Mouse (Mus musculus) stomach, embryonic 15.5 days (tissue): ENCODE results near the gene Txk. TPM values are rescaled to one million over a fixed set of nuclear protein-coding genes. Genes with fewer than 3 reads are reported as not detected.

Source experiments
- ATAC-seq: fragments of 200-750 bp; cut with Nextera tagmentation; 2 replicates; pipeline ENCODE4 v1.8.0; 2017; ENCODE audit warnings: low read depth, moderate number of reproducible peaks, moderate TSS enrichment; ENCODE audit not compliant: insufficient read depth, low FRiP score
- H3K27ac ChIP-seq: fragments of 300-500 bp; sonication (generic); 2 replicates; pipeline ENCODE4 v1.5.1; 2015; ENCODE audit warnings: mild to moderate bottlenecking, inconsistent platforms
- H3K27me3 ChIP-seq: fragments of 300-500 bp; sonication (generic); replicated peaks from 2 replicates; pipeline ENCODE4 v1.6.1; 2015; ENCODE audit warnings: inconsistent platforms
- H3K36me3 ChIP-seq: fragments of 300-500 bp; sonication (generic); 2 replicates; pipeline ENCODE4 v1.6.1; 2015; ENCODE audit warnings: inconsistent platforms
- H3K4me1 ChIP-seq: fragments of 300-500 bp; sonication (generic); 2 replicates; pipeline ENCODE4 v1.6.1; 2015; ENCODE audit warnings: inconsistent platforms
- H3K4me2 ChIP-seq: fragments of 300-500 bp; sonication (generic); 2 replicates; pipeline ENCODE4 v1.6.1; 2015; ENCODE audit warnings: mild to moderate bottlenecking, inconsistent platforms
- H3K4me3 ChIP-seq: fragments of 300-500 bp; sonication (generic); replicated peaks from 2 replicates; pipeline ENCODE4 v1.5.1; 2015; ENCODE audit warnings: inconsistent platforms
- H3K9ac ChIP-seq: fragments of 300-500 bp; sonication (generic); 2 replicates; pipeline ENCODE4 v1.6.1; 2015; ENCODE audit warnings: inconsistent platforms
- H3K9me3 ChIP-seq: fragments of 300-500 bp; sonication (generic); 2 replicates; pipeline ENCODE4 v1.6.1; 2016; ENCODE audit warnings: inconsistent platforms
- WGBS: fragments of 180-500 bp; shearing (Covaris S2); methylation state at CpG from one replicate; pipeline ENCODE4 v1.1.7; 2015; 5-methylcytosine and 5-hydroxymethylcytosine counted together
- polyA plus RNA-seq: library from polyadenylated mRNA; unstranded; fragments of >200 nt; fragmentation: Nextera tagmentation; extraction: Ambion mirVana; gene quantifications from 2 replicates; pipeline ENCODE4 v1.2.1, GENCODE M21; 2015

Gene Txk
- polyA plus RNA-seq, 1 experiment from 2014 or later, result 0.36 TPM

- Histone ChIP-seq H3K27ac (no peak overlapping the region), H3K36me3 (no peaks in the 10 kb centered on the region), H3K9me3 (no peaks in the 10 kb centered on the region), H3K27me3 (no peaks in the 10 kb centered on the region), H3K4me2 (no peak overlapping the region), H3K4me1 (no peaks in the 10 kb centered on the region), H3K9ac (no peak overlapping the region), H3K4me3 (no peak overlapping the region)
- 50% methylated on average over 7 of the region's 7 CpGs for WGBS
- 0 out of 2 replicates have a peak, but pooled peaks have one; percentile 22 for ATAC-seq
These were observed 3.8 kb downstream of the Txk start for GRCm38 (mm10) chr5:72748659-72749265.

- H3K27me3 ChIP-seq, result no peaks in the 10 kb centered on the region
- no peak for ATAC-seq
- no peak overlapping the region for H3K4me3 ChIP-seq
- 71% methylated on average over 4 of the region's 4 CpGs for WGBS
- H3K36me3 ChIP-seq, result no peaks in the 10 kb centered on the region
- H3K4me2 ChIP-seq, result no peak overlapping the region
- H3K9ac ChIP-seq, result no peak overlapping the region
- no peaks in the 10 kb centered on the region for H3K4me1 ChIP-seq
- H3K27ac ChIP-seq, result no peak overlapping the region
- no peaks in the 10 kb centered on the region for H3K9me3 ChIP-seq
These were observed 5.2 kb downstream of the Txk start for GRCm38 (mm10) chr5:72747384-72747783.

GRCm38 (mm10) chr5:72746461-72746860 is 6.1 kb downstream of the Txk start:
- no peak overlapping the region for H3K27ac ChIP-seq
- 47% methylated on average over 4 of the region's 4 CpGs for WGBS
- no peak for ATAC-seq

GRCm38 (mm10) chr5:72743103-72743502 is 9.5 kb downstream of the Txk start:
- H3K4me2 ChIP-seq, result no peak overlapping the region
- 92% methylated on average over 6 of the region's 6 CpGs for WGBS
- no peak for ATAC-seq

More at GRCm38 (mm10) chr5:72746461-72746860, 6.1 kb downstream of the Txk start:
- Histone ChIP-seq H3K27me3 (no peaks in the 10 kb centered on the region), H3K4me2 (no peak overlapping the region), H3K9me3 (no peaks in the 10 kb centered on the region), H3K36me3 (no peaks in the 10 kb centered on the region), H3K4me3 (no peak overlapping the region), H3K4me1 (no peaks in the 10 kb centered on the region), H3K9ac (no peak overlapping the region)

GRCm38 (mm10) chr5:72736868-72737267 is 15.7 kb downstream of the Txk start:
- no peak overlapping the region for H3K9ac ChIP-seq
- H3K4me3 ChIP-seq, result no peak overlapping the region
- 43% methylated on average over 7 of the region's 7 CpGs for WGBS
- H3K27ac ChIP-seq, result no peak overlapping the region
- peak; percentile 60; the same call in 1 of the 2 replicates for ATAC-seq
- no peaks in the 10 kb centered on the region for H3K36me3 ChIP-seq
- no peaks in the 10 kb centered on the region for H3K27me3 ChIP-seq
- H3K4me1 ChIP-seq, result no peaks in the 10 kb centered on the region
- no peak overlapping the region for H3K4me2 ChIP-seq
- no peaks in the 10 kb centered on the region for H3K9me3 ChIP-seq

More at GRCm38 (mm10) chr5:72743103-72743502, 9.5 kb downstream of the Txk start:
- H3K27ac ChIP-seq, result no peak overlapping the region
- no peaks in the 10 kb centered on the region for H3K9me3 ChIP-seq
- H3K36me3 ChIP-seq, result no peaks in the 10 kb centered on the region
- no peak overlapping the region for H3K4me3 ChIP-seq
- H3K27me3 ChIP-seq, result no peaks in the 10 kb centered on the region
- no peak overlapping the region for H3K9ac ChIP-seq
- no peaks in the 10 kb centered on the region for H3K4me1 ChIP-seq

- Histone ChIP-seq H3K27ac (no peak overlapping the region), H3K36me3 (no peaks in the 10 kb centered on the region), H3K4me1 (no peaks in the 10 kb centered on the region), H3K4me2 (no peak overlapping the region), H3K9ac (no peak overlapping the region), H3K27me3 (no peaks in the 10 kb centered on the region), H3K4me3 (no peak overlapping the region), H3K9me3 (no peaks in the 10 kb centered on the region)
- ATAC-seq, result no peak
- 54% methylated on average over 8 of the region's 8 CpGs for WGBS
These were observed 16.1 kb downstream of the Txk start for GRCm38 (mm10) chr5:72736437-72736836.

- Histone ChIP-seq H3K36me3 (no peaks in the 10 kb centered on the region), H3K4me1 (no peaks in the 10 kb centered on the region), H3K4me2 (no peak overlapping the region), H3K27ac (no peak overlapping the region), H3K27me3 (no peaks in the 10 kb centered on the region), H3K9ac (no peak overlapping the region), H3K9me3 (no peaks in the 10 kb centered on the region), H3K4me3 (no peak overlapping the region)
- 63% methylated on average over 7 of the region's 7 CpGs for WGBS
- ATAC-seq, result no peak
These were observed 16.8 kb downstream of the Txk start for GRCm38 (mm10) chr5:72735763-72736162.

GRCm38 (mm10) chr5:72732885-72733284 is 19.7 kb downstream of the Txk start:
- H3K9ac ChIP-seq, result no peak overlapping the region

GRCm38 (mm10) chr5:72725404-72725803 is 27.2 kb downstream of the Txk start:
- H3K27me3 ChIP-seq, result no peaks in the 10 kb centered on the region
- H3K4me3 ChIP-seq, result no peak overlapping the region
- no peak for ATAC-seq
- H3K9me3 ChIP-seq, result no peaks in the 10 kb centered on the region
- no peak overlapping the region for H3K9ac ChIP-seq
- H3K4me2 ChIP-seq, result no peak overlapping the region
- H3K4me1 ChIP-seq, result no peaks in the 10 kb centered on the region
- WGBS, result 74% methylated on average over 3 of the region's 3 CpGs
- no peak overlapping the region for H3K27ac ChIP-seq
- H3K36me3 ChIP-seq, result no peaks in the 10 kb centered on the region

More at GRCm38 (mm10) chr5:72732885-72733284, 19.7 kb downstream of the Txk start:
- H3K4me3 ChIP-seq, result no peak overlapping the region
- no peaks in the 10 kb centered on the region for H3K9me3 ChIP-seq
- no peak overlapping the region for H3K4me2 ChIP-seq
- no peaks in the 10 kb centered on the region for H3K4me1 ChIP-seq
- H3K27ac ChIP-seq, result no peak overlapping the region
- WGBS, result 88% methylated on average over 1 of the region's 1 CpGs
- H3K36me3 ChIP-seq, result no peaks in the 10 kb centered on the region
- no peak for ATAC-seq
- no peaks in the 10 kb centered on the region for H3K27me3 ChIP-seq

- Histone ChIP-seq H3K27me3 (no peaks in the 10 kb centered on the region), H3K9me3 (no peaks in the 10 kb centered on the region), H3K9ac (no peak overlapping the region), H3K4me2 (no peak overlapping the region), H3K27ac (no peak overlapping the region), H3K36me3 (no peaks in the 10 kb centered on the region), H3K4me1 (no peaks in the 10 kb centered on the region), H3K4me3 (no peak overlapping the region)
- ATAC-seq, result no peak
- 79% methylated on average over 2 of the region's 2 CpGs for WGBS
These were observed 29.1 kb downstream of the Txk start for GRCm38 (mm10) chr5:72723429-72723828.

- Histone ChIP-seq H3K27me3 (no peaks in the 10 kb centered on the region), H3K9me3 (no peaks in the 10 kb centered on the region), H3K9ac (no peak overlapping the region), H3K4me1 (no peaks in the 10 kb centered on the region), H3K36me3 (no peaks in the 10 kb centered on the region), H3K27ac (no peak overlapping the region), H3K4me3 (no peak overlapping the region), H3K4me2 (no peak overlapping the region)
- no peak for ATAC-seq
- WGBS, result 65% methylated on average over 7 of the region's 7 CpGs
These were observed 32.0 kb downstream of the Txk start for GRCm38 (mm10) chr5:72720587-72720986.

- 22% methylated on average over 4 of the region's 4 CpGs for WGBS
- H3K9me3 ChIP-seq, result no peaks in the 10 kb centered on the region
- no peak overlapping the region for H3K4me3 ChIP-seq
- ATAC-seq, result no peak
- H3K36me3 ChIP-seq, result no peaks in the 10 kb centered on the region
- no peak overlapping the region for H3K27ac ChIP-seq
- no peak overlapping the region for H3K9ac ChIP-seq
- no peaks in the 10 kb centered on the region for H3K4me1 ChIP-seq
- H3K27me3 ChIP-seq, result no peaks in the 10 kb centered on the region
- H3K4me2 ChIP-seq, result no peak overlapping the region
These were observed 41.9 kb downstream of the Txk start for GRCm38 (mm10) chr5:72710572-72711278.
